Mouse (Mus musculus) T-helper 2 cell (primary cell): ENCODE results near the gene Grk3.

Experiments used
- in situ Hi-C: fragments of 300-600 bp; cut with MboI, MseI; formaldehyde crosslinking; loops from one replicate; pipeline ENCODE4 v1.15.1; 2025; ENCODE audit warnings: high pct_unique_total_duplicates

The Grk3 gene

GRCm38 (mm10) chr5:112872999-112873398, 142.6 kb downstream of the Grk3 start:
- in situ Hi-C loops, result loop anchor here (25.0 kb wide), 1 partner anchor 314 kb away; no protein-coding TSS in a partner anchor

- in situ Hi-C loops, result loop anchor here (25.0 kb wide), 1 partner anchor 317 kb away; no protein-coding TSS in a partner anchor
Measured at GRCm38 (mm10) chr5:112870729-112871128, 144.9 kb downstream of the Grk3 start.

GRCm38 (mm10) chr5:112868620-112869019, 147.0 kb downstream of the Grk3 start:
- in situ Hi-C loops, result loop anchor here (25.0 kb wide), 1 partner anchor 319 kb away; no protein-coding TSS in a partner anchor

- in situ Hi-C loops, result loop anchor here (25.0 kb wide), 1 partner anchor 322 kb away; no protein-coding TSS in a partner anchor
Measured at GRCm38 (mm10) chr5:112864719-112865367, 150.7 kb downstream of the Grk3 start.
